Mouse (Mus musculus) granulocyte monocyte progenitor cell, adult 5-6 weeks (primary cell): ENCODE data around the gene S100a6. TPM values are rescaled to one million over a fixed set of nuclear protein-coding genes. Genes with fewer than 3 reads are reported as not detected.

ENCODE experiments used
- ATAC-seq: replicated peaks from 2 replicates; pipeline ENCODE4 v1.8.0; 2016; ENCODE audit warnings: mild to moderate bottlenecking, moderate TSS enrichment, inconsistent platforms; ENCODE audit not compliant: poor library complexity, severe bottlenecking
- total RNA-seq, 2 experiments: library from RNA; stranded (forward) in 1 of 2; stranded (reverse) in 1 of 2; fragments of 200-712, 200-1000 nt in 1 of 2; fragments of >200 nt in 1 of 2; fragmentation: Nextera tagmentation in 1 of 2; gene quantifications; 2 replicates each; pipeline ENCODE4 v1.2.3; 2014 to 2017

The S100a6 gene
- total RNA-seq, 2 experiments from 2014 or later, result 13.0 to 13.4 TPM

- ATAC-seq, result peak; percentile 88
These were observed 56.2 kb downstream of the S100a6 start, which contains the start of gene S100a8 for GRCm38 (mm10) chr3:90668846-90669245. Gene S100a8, plus strand, starts transcription at chr3:90668978.

Other genes starting within 250 kb of the S100a6 start
- 2.1 and 4.2 TPM in 2 replicates for gene Slc27a3, start 222.9 kb upstream of the S100a6 start, total RNA-seq (2014; fragmentation: Nextera tagmentation)
- 0.88 and 0.99 TPM in 2 replicates for gene Slc27a3, start 222.9 kb upstream of the S100a6 start, total RNA-seq (2017)
- 29.3 and 47.1 TPM in 2 replicates for gene Ints3, start 179.3 kb upstream of the S100a6 start, total RNA-seq (2014; fragmentation: Nextera tagmentation)
- 18.4 and 25.9 TPM in 2 replicates for gene Ints3, start 179.3 kb upstream of the S100a6 start, total RNA-seq (2017)
- 0.82 TPM in 1 of 2 replicates, not detected in the other for gene Npr1, start 147.0 kb upstream of the S100a6 start, total RNA-seq (2014; fragmentation: Nextera tagmentation)
- not detected in 2 replicates for gene Npr1, start 147.0 kb upstream of the S100a6 start, total RNA-seq (2017)
- 120 and 128 TPM in 2 replicates for gene Ilf2, start 136.8 kb upstream of the S100a6 start, total RNA-seq (2014; fragmentation: Nextera tagmentation)
- gene Ilf2, start 136.8 kb upstream of the S100a6 start, total RNA-seq (2017), result 176 and 204 TPM in 2 replicates
- gene Snapin, start 121.8 kb upstream of the S100a6 start, total RNA-seq (2014; fragmentation: Nextera tagmentation), result 31.7 and 47.1 TPM in 2 replicates
- gene Snapin, start 121.8 kb upstream of the S100a6 start, total RNA-seq (2017), result 35.5 and 44.1 TPM in 2 replicates
- gene Chtop, start 103.4 kb upstream of the S100a6 start, total RNA-seq (2014; fragmentation: Nextera tagmentation), result 97.6 and 127 TPM in 2 replicates
- 93.2 and 107 TPM in 2 replicates for gene Chtop, start 103.4 kb upstream of the S100a6 start, total RNA-seq (2017)
- 106 and 130 TPM in 2 replicates for gene S100a1, start 98.5 kb upstream of the S100a6 start, total RNA-seq (2014; fragmentation: Nextera tagmentation)
- 119 and 162 TPM in 2 replicates for gene S100a1, start 98.5 kb upstream of the S100a6 start, total RNA-seq (2017)
- 60.2 and 62.1 TPM in 2 replicates for gene S100a13, start 98.4 kb upstream of the S100a6 start, total RNA-seq (2014; fragmentation: Nextera tagmentation)
- 73.2 and 77.0 TPM in 2 replicates for gene S100a13, start 98.4 kb upstream of the S100a6 start, total RNA-seq (2017)
- not detected in 2 replicates for gene S100a14, start 86.0 kb upstream of the S100a6 start, total RNA-seq (2014; fragmentation: Nextera tagmentation)
- gene S100a14, start 86.0 kb upstream of the S100a6 start, total RNA-seq (2017), result not detected in 2 replicates
- gene S100a16, start 75.6 kb upstream of the S100a6 start, total RNA-seq (2014; fragmentation: Nextera tagmentation), result not detected in 2 replicates
- not detected in 2 replicates for gene S100a16, start 75.6 kb upstream of the S100a6 start, total RNA-seq (2017)
- not detected in 2 replicates for gene S100a3, start 52.3 kb upstream of the S100a6 start, total RNA-seq (2014; fragmentation: Nextera tagmentation)
- not detected in 2 replicates for gene S100a3, start 52.3 kb upstream of the S100a6 start, total RNA-seq (2017)
- not detected in 2 replicates for gene S100a2, start 22.6 kb upstream of the S100a6 start, total RNA-seq (2014; fragmentation: Nextera tagmentation)
- not detected in 2 replicates for gene S100a2, start 22.6 kb upstream of the S100a6 start, total RNA-seq (2017)
- gene Gm42674, start 11.0 kb upstream of the S100a6 start, total RNA-seq (2014; fragmentation: Nextera tagmentation), result not detected in 2 replicates
- gene Gm42674, start 11.0 kb upstream of the S100a6 start, total RNA-seq (2017), result not detected in 2 replicates
- 20.4 and 46.6 TPM in 2 replicates for gene S100a4, start 9.1 kb upstream of the S100a6 start, total RNA-seq (2014; fragmentation: Nextera tagmentation)
- 21.0 and 41.8 TPM in 2 replicates for gene S100a4, start 9.1 kb upstream of the S100a6 start, total RNA-seq (2017)
- not detected in 2 replicates for gene S100a5, start 4.4 kb upstream of the S100a6 start, total RNA-seq (2014; fragmentation: Nextera tagmentation)
- gene S100a5, start 4.4 kb upstream of the S100a6 start, total RNA-seq (2017), result not detected in 2 replicates
- gene S100a7a, start 41.1 kb downstream of the S100a6 start, total RNA-seq (2014; fragmentation: Nextera tagmentation), result not detected in 2 replicates
- not detected in 2 replicates for gene S100a7a, start 41.1 kb downstream of the S100a6 start, total RNA-seq (2017)
- gene S100a8, start 56.1 kb downstream of the S100a6 start, total RNA-seq (2014; fragmentation: Nextera tagmentation), result 347 and 679 TPM in 2 replicates
- gene S100a8, start 56.1 kb downstream of the S100a6 start, total RNA-seq (2017), result 895 and 1,441 TPM in 2 replicates
- 129 and 333 TPM in 2 replicates for gene S100a9, start 82.8 kb downstream of the S100a6 start, total RNA-seq (2014; fragmentation: Nextera tagmentation)
- gene S100a9, start 82.8 kb downstream of the S100a6 start, total RNA-seq (2017), result 894 and 951 TPM in 2 replicates
- gene Pglyrp4, start 114.0 kb downstream of the S100a6 start, total RNA-seq (2014; fragmentation: Nextera tagmentation), result not detected in 2 replicates
- gene Pglyrp4, start 114.0 kb downstream of the S100a6 start, total RNA-seq (2017), result not detected in 2 replicates
- not detected in 2 replicates for gene Gm5849, start 165.0 kb downstream of the S100a6 start, total RNA-seq (2014; fragmentation: Nextera tagmentation)
- not detected in 2 replicates for gene Gm5849, start 165.0 kb downstream of the S100a6 start, total RNA-seq (2017)